Mouse (Mus musculus) stomach, embryonic 16.5 days (tissue): ENCODE results near the gene Rhof. TPM values are rescaled to one million over a fixed set of nuclear protein-coding genes. Genes with fewer than 3 reads are reported as not detected.

Source experiments
- ATAC-seq: fragments of 200-750 bp; cut with Nextera tagmentation; 2 replicates; pipeline ENCODE4 v1.8.0; 2017; ENCODE audit warnings: moderate number of reproducible peaks, moderate TSS enrichment; ENCODE audit not compliant: insufficient read depth, low FRiP score
- H3K27ac ChIP-seq: fragments of 300-500 bp; sonication (generic); 2 replicates; pipeline ENCODE4 v1.5.1; 2014; ENCODE audit warnings: low read length
- H3K27me3 ChIP-seq: fragments of 300-500 bp; sonication (generic); 2 replicates; pipeline ENCODE4 v1.6.1; 2014; ENCODE audit warnings: low read length, control low read depth, mixed read lengths; ENCODE audit not compliant: control insufficient read depth, insufficient read depth
- H3K36me3 ChIP-seq: fragments of 300-500 bp; sonication (generic); 2 replicates; pipeline ENCODE4 v1.6.1; 2014; ENCODE audit warnings: low read length; ENCODE audit not compliant: control insufficient read depth, insufficient read depth
- H3K4me1 ChIP-seq: fragments of 300-500 bp; sonication (generic); 2 replicates; pipeline ENCODE4 v1.6.1; 2014; ENCODE audit warnings: low read length, control low read depth, mixed read lengths; ENCODE audit not compliant: control insufficient read depth, insufficient read depth
- H3K4me2 ChIP-seq: fragments of 300-500 bp; sonication (generic); 2 replicates; pipeline ENCODE4 v1.6.1; 2014; ENCODE audit warnings: low read depth, low read length, mixed read lengths
- H3K4me3 ChIP-seq: fragments of 300-500 bp; sonication (generic); replicated peaks from 2 replicates; pipeline ENCODE4 v1.5.1; 2014; ENCODE audit warnings: mild to moderate bottlenecking, low read length
- H3K9ac ChIP-seq: fragments of 300-500 bp; sonication (generic); 2 replicates; pipeline ENCODE4 v1.6.1; 2014; ENCODE audit warnings: low read length
- H3K9me3 ChIP-seq: fragments of 300-500 bp; sonication (generic); replicated peaks from 2 replicates; pipeline ENCODE4 v1.6.1; 2016; ENCODE audit warnings: low read length, control low read depth; ENCODE audit not compliant: control insufficient read depth
- WGBS: fragments of 180-500 bp; shearing (Covaris S2); extraction: QIAGEN DNeasy Blood & Tissue Kit; methylation state at CpG from one replicate; pipeline ENCODE4 v1.1.7; 2014; 5-methylcytosine and 5-hydroxymethylcytosine counted together
- polyA plus RNA-seq: library from polyadenylated mRNA; unstranded; fragments of >200 nt; fragmentation: Nextera tagmentation; extraction: Ambion mirVana; gene quantifications from 2 replicates; pipeline ENCODE4 v1.2.1, GENCODE M21; 2015

Gene Rhof
- polyA plus RNA-seq, 1 experiment from 2014 or later = 2.6 TPM

GRCm38 (mm10) chr5:123086501-123086900 lies 46.0 kb downstream of the Rhof start:
- no peak for ATAC-seq
- Histone ChIP-seq H3K27me3 (no peaks in the 10 kb centered on the region), H3K36me3 (no peaks in the 10 kb centered on the region), H3K4me3 (no peak overlapping the region), H3K9ac (no peak overlapping the region), H3K27ac (no peak overlapping the region), H3K4me2 (no peak overlapping the region), H3K9me3 (no peaks in the 10 kb centered on the region), H3K4me1 (no peaks in the 10 kb centered on the region)
- 77% methylated on average over 2 of the region's 2 CpGs for WGBS

- H3K27ac ChIP-seq = no peak overlapping the region
- H3K9ac ChIP-seq = no peak overlapping the region
- no peaks in the 10 kb centered on the region for H3K9me3 ChIP-seq
- H3K4me3 ChIP-seq = no peak overlapping the region
- no peak overlapping the region for H3K4me2 ChIP-seq
- H3K36me3 ChIP-seq = no peaks in the 10 kb centered on the region
- H3K4me1 ChIP-seq = no peaks in the 10 kb centered on the region
- 65% methylated on average over 13 of the region's 13 CpGs for WGBS
- H3K27me3 ChIP-seq = no peaks in the 10 kb centered on the region
- no peak for ATAC-seq
These were observed 49.0 kb downstream of the Rhof start for GRCm38 (mm10) chr5:123083340-123084050.

- WGBS = 94% methylated on average over 12 of the region's 13 CpGs
These were observed 52.0 kb downstream of the Rhof start for GRCm38 (mm10) chr5:123080510-123080909.

GRCm38 (mm10) chr5:123080041-123080440 lies 52.5 kb downstream of the Rhof start:
- H3K27ac ChIP-seq = peak overlapping the region; percentile 72
- no peak overlapping the region for H3K9ac ChIP-seq
- no peak overlapping the region for H3K4me2 ChIP-seq
- WGBS = 57% methylated on average over 8 of the region's 8 CpGs
- peaks cover 21% of the 10 kb centered on the region for H3K4me1 ChIP-seq
- no peak overlapping the region for H3K4me3 ChIP-seq
- no peaks in the 10 kb centered on the region for H3K27me3 ChIP-seq
- ATAC-seq = no peak
- H3K9me3 ChIP-seq = no peaks in the 10 kb centered on the region
- no peaks in the 10 kb centered on the region for H3K36me3 ChIP-seq

More at GRCm38 (mm10) chr5:123080510-123080909, 52.0 kb downstream of the Rhof start:
- Histone ChIP-seq H3K4me2 (no peak overlapping the region), H3K9ac (no peak overlapping the region), H3K27ac (no peak overlapping the region), H3K36me3 (no peaks in the 10 kb centered on the region), H3K4me3 (no peak overlapping the region), H3K9me3 (no peaks in the 10 kb centered on the region), H3K4me1 (peaks cover 18% of the 10 kb centered on the region), H3K27me3 (no peaks in the 10 kb centered on the region)
- no peak for ATAC-seq

- Histone ChIP-seq H3K9ac (no peak overlapping the region), H3K4me2 (no peak overlapping the region), H3K4me1 (peaks cover 21% of the 10 kb centered on the region), H3K36me3 (no peaks in the 10 kb centered on the region), H3K27ac (peak overlapping the region; percentile 72), H3K4me3 (no peak overlapping the region), H3K27me3 (no peaks in the 10 kb centered on the region), H3K9me3 (no peaks in the 10 kb centered on the region)
- 79% methylated on average over 1 of the region's 1 CpGs for WGBS
- no peak for ATAC-seq
These were observed 52.9 kb downstream of the Rhof start for GRCm38 (mm10) chr5:123079568-123079967.

- ATAC-seq = peak; percentile 83
- Histone ChIP-seq H3K4me2 (peak overlapping the region; percentile 84), H3K9ac (peak overlapping the region; percentile 80), H3K4me1 (peaks cover 21% of the 10 kb centered on the region), H3K27ac (peak overlapping the region; percentile 69; the same call in 1 of the 2 replicates), H3K4me3 (peak overlapping the region; percentile 69), H3K9me3 (no peaks in the 10 kb centered on the region), H3K27me3 (no peaks in the 10 kb centered on the region), H3K36me3 (no peaks in the 10 kb centered on the region)
- 3% methylated on average over 35 of the region's 35 CpGs for WGBS
These were observed 55.8 kb downstream of the Rhof start for GRCm38 (mm10) chr5:123076419-123077281.

GRCm38 (mm10) chr5:123075576-123076418 lies 56.7 kb downstream of the Rhof start:
- no peaks in the 10 kb centered on the region for H3K27me3 ChIP-seq
- peak; percentile 96 for ATAC-seq
- WGBS = 6% methylated on average over 45 of the region's 45 CpGs
- H3K9me3 ChIP-seq = no peaks in the 10 kb centered on the region
- H3K4me2 ChIP-seq = peak overlapping the region; percentile 84
- H3K4me3 ChIP-seq = peak overlapping the region; percentile 69
- H3K9ac ChIP-seq = peak overlapping the region; percentile 80
- peaks cover 21% of the 10 kb centered on the region for H3K4me1 ChIP-seq
- no peaks in the 10 kb centered on the region for H3K36me3 ChIP-seq
- H3K27ac ChIP-seq = peak overlapping the region; percentile 69

GRCm38 (mm10) chr5:123068714-123069113 lies 63.8 kb downstream of the Rhof start:
- Histone ChIP-seq H3K9me3 (no peaks in the 10 kb centered on the region), H3K27ac (no peak overlapping the region), H3K36me3 (no peaks in the 10 kb centered on the region), H3K27me3 (no peaks in the 10 kb centered on the region), H3K4me2 (no peak overlapping the region), H3K4me1 (no peaks in the 10 kb centered on the region), H3K9ac (no peak overlapping the region), H3K4me3 (no peak overlapping the region)
- no peak for ATAC-seq
- WGBS = 94% methylated on average over 2 of the region's 2 CpGs
